Mouse (Mus musculus) cerebellum, adult 11 months (tissue): Measurements from ENCODE around the gene Zmiz1.
A peak's percentile ranks its signal among the peaks of the same experiment; 100 is the strongest.

ENCODE experiments used
- DNase-seq: peaks from one replicate; pipeline ENCODE4 v3.0.0; 2022

The Zmiz1 gene

GRCm38 (mm10) chr14:25459016-25459393 lies at the start of gene Zmiz1:
TSS of gene Zmiz1 (plus strand) at chr14:25459185.
- DNase-seq, result peak; percentile 88

- no peak for DNase-seq
Measured at GRCm38 (mm10) chr14:25411848-25412527, 47.0 kb upstream of the Zmiz1 start.

- DNase-seq, result no peak
Measured at GRCm38 (mm10) chr14:25412811-25413210, 46.2 kb upstream of the Zmiz1 start.

- no peak for DNase-seq
Measured at GRCm38 (mm10) chr14:25413510-25413909, 45.5 kb upstream of the Zmiz1 start.

GRCm38 (mm10) chr14:25414115-25414514 lies 44.9 kb upstream of the Zmiz1 start:
- no peak for DNase-seq

GRCm38 (mm10) chr14:25420001-25420690 lies 38.8 kb upstream of the Zmiz1 start:
- no peak for DNase-seq

- no peak for DNase-seq
Measured at GRCm38 (mm10) chr14:25420987-25421386, 38.0 kb upstream of the Zmiz1 start.

GRCm38 (mm10) chr14:25421596-25422001 lies 37.4 kb upstream of the Zmiz1 start:
- DNase-seq, result peak; percentile 35

- no peak for DNase-seq
Measured at GRCm38 (mm10) chr14:25422946-25423345, 36.0 kb upstream of the Zmiz1 start.

GRCm38 (mm10) chr14:25423721-25424443 lies 35.1 kb upstream of the Zmiz1 start:
- no peak for DNase-seq

- no peak for DNase-seq
Measured at GRCm38 (mm10) chr14:25438255-25438654, 20.7 kb upstream of the Zmiz1 start.

GRCm38 (mm10) chr14:25440116-25440515 lies 18.9 kb upstream of the Zmiz1 start:
- DNase-seq, result no peak

GRCm38 (mm10) chr14:25440777-25441176 lies 18.2 kb upstream of the Zmiz1 start:
- no peak for DNase-seq

- no peak for DNase-seq
Measured at GRCm38 (mm10) chr14:25441469-25441868, 17.5 kb upstream of the Zmiz1 start.

- DNase-seq, result no peak
Measured at GRCm38 (mm10) chr14:25442676-25443075, 16.3 kb upstream of the Zmiz1 start.

- no peak for DNase-seq
Measured at GRCm38 (mm10) chr14:25447136-25447775, 11.7 kb upstream of the Zmiz1 start.

GRCm38 (mm10) chr14:25448471-25448870 lies 10.5 kb upstream of the Zmiz1 start:
- no peak for DNase-seq

- no peak for DNase-seq
Measured at GRCm38 (mm10) chr14:25451099-25451667, 7.8 kb upstream of the Zmiz1 start.

- no peak for DNase-seq
Measured at GRCm38 (mm10) chr14:25451699-25452632, 7.0 kb upstream of the Zmiz1 start.

GRCm38 (mm10) chr14:25452633-25453025 lies 6.4 kb upstream of the Zmiz1 start:
- no peak for DNase-seq

- peak; percentile 53 for DNase-seq
Measured at GRCm38 (mm10) chr14:25454066-25454760, 4.8 kb upstream of the Zmiz1 start.
